Mouse (Mus musculus) erythroblast, adult 5-6 weeks (primary cell): ENCODE results near the gene Hs6st3. TPM values are rescaled to one million over a fixed set of nuclear protein-coding genes. Genes with fewer than 3 reads are reported as not detected.
"Not testable (repeated sequence)": the region's sequence is repeated elsewhere in the genome, so short reads cannot be mapped to it uniquely, and the experiment has no call there.

Source experiments
- ATAC-seq: replicated peaks from 2 replicates; pipeline ENCODE4 v1.8.0; 2016; ENCODE audit warnings: moderate number of reproducible peaks, mild to moderate bottlenecking, moderate TSS enrichment, inconsistent platforms; ENCODE audit not compliant: poor library complexity, low FRiP score, severe bottlenecking
- total RNA-seq, 2 experiments: library from RNA; stranded (forward) in 1 of 2; stranded (reverse) in 1 of 2; fragments of 150-400 nt in 1 of 2; fragments of 200-764, 138-1000 nt in 1 of 2; gene quantifications; 2 replicates each; pipeline versions ENCODE4 v1.2.3 to v1.2.4; 2015 to 2017; ENCODE audit warnings: low replicate concordance in 2 of 2

The Hs6st3 gene
- total RNA-seq, 2 experiments from 2014 or later: not detected

DNA sequence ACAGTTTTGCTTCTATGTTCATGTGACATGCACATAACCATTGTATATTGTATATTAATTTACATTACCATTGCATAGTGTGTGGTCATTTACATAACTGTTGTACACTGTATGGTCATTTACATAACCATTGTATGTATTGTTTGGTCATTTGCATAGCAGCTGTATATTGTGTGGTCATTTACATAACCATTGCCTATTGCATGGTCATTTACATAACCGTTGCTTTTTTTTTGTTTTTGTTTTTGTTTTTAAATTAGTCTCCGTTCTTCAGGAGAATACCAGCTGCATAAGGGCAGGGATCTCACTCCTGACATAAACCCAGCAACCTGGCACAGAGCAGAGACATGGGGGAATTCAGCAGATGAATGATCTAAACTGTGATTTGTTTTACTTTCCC is 95.5 kb downstream of the Hs6st3 start:
- no peak for ATAC-seq

DNA sequence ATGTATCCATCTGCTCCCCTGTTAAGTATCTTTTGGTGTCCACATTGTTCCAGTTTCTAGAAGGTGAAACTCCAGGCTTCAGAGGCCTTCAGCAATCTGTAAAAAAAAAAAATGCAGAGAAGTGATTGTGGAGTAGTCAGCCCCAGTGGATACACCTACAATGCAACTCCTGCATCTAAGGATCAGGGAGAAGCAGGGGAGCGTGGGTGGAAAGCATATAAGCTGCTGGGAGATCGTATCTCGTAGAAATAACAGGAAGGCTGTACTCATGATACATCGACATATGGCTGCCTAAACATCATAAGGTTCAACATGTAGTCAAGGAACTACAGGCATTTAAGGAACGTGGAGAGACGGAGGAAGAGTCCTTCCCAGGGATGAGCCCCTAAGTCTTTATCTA is 109.0 kb downstream of the Hs6st3 start:
- no peak for ATAC-seq

DNA sequence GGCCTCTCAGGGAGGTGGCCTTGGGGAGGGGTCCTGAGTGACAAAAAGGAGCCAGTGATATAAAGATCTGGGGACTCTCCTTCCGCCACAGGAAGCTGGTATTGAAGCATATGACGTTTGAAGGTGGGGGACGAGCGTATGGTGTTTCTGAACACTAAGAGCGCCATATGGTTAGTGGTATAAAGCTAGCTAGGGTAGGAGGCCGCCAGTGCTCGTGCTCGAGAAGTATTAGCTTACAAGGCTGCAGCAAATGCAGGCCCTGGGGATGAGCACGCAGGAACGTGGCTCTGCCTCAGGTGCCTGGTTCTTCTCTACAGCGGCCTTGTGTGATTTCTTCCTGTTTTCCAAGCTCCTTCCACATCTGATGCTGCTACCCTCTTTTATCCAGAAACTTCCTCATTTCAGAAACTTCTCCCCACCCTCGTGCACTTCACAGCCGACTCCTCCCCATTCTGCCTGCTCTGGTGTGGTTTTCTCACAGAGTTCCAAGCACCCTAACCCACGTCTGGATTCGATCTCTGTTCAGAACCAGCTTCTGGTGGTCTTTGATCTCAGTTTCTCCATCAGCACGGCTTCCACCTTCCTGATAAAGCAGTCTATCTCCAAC is 110.0 kb downstream of the Hs6st3 start:
- ATAC-seq: no peak

DNA sequence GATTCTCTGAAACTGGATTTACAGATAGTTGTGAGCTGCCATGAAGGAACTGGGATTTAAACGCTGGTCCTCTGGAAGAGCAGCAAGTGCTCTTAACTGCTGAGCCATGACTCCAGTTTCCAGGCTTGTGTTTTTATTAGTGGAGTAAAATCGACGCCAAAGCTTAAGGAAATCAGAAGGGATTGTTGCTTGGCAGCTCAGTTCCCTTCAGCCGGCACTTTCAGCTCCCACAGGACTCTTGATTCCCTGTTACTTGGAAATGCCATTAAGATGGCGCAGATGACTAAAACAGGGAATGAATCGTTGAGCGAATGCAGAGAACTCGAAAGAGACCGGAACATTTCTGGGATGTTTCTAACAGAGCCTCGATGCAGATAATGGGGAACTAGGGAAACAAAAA is 112.2 kb downstream of the Hs6st3 start:
- no peak for ATAC-seq

DNA sequence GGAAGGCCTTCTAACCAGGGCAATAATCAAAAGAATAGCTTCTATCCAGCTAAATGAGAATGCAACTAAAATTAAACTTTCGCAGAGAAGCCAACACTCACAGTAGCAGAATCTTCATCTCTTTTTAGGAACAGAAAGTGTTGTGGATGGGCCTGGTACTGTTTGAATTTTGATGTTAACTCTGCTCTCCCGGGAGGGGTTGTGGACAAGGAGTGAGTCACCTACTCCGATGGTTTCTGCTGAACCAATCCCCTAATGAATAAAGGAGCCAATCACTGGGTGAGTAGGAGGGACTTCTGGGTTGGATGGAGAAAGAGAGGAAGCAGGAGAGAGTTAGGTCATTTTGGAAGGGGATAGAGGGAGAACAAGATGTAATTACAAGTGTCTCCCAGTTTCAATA is 117.3 kb downstream of the Hs6st3 start:
- no peak for ATAC-seq

DNA sequence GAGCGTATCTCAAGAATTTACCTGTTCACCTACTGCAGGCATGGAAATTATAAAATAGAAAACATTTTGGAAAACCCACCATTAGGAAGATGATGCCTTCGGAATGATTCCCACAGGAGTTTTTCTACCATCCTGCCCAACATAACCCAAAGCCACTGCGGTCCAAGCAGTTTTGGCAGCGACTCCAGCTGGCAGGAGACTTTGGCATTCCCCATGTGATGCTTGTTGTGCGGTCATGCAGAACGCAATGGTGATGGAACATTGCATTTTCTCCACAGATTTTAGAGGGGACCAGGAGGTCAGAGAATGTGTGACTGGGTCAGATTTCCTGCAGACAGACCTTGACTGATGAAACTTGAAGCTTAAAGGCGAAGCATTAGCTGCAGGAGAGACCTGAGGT is 118.9 kb downstream of the Hs6st3 start:
- ATAC-seq: no peak

DNA sequence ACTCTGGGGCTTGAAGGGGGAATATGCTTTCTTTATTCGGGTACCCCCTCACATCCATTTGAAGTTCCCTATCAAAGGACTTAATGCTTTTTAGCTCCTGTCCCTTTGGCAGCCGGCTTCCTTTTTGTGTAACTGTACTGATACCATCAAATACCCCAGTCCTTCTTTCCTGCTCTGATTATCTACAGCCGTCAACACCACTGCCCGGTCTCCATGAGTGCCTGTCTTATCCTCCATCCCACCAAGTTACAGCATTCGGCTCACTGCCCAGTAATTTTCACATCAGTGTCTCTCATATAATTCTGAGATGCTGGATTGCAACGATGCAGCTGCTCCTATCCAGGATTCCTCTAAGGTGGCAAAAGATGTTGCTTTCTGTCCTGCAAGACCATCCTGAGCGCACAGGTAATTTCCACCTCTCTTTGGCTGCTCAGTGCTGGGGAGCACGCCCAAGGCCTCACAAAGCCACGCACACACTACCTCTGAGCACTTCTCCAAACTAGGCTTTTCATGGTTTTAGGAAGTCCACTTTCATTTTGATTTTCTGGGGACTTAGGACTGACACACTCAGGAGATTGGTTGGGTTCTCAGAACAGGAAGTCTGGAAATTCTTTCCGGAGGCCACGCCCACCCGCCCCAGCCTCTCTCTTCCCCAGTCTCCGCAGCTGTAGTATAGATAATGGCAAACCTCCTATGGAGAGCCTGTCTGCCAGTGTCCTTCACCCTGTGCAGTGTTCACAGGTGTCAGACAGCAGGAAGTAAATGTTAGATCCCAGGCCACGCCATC is 122.2 kb downstream of the Hs6st3 start:
- no peak for ATAC-seq

DNA sequence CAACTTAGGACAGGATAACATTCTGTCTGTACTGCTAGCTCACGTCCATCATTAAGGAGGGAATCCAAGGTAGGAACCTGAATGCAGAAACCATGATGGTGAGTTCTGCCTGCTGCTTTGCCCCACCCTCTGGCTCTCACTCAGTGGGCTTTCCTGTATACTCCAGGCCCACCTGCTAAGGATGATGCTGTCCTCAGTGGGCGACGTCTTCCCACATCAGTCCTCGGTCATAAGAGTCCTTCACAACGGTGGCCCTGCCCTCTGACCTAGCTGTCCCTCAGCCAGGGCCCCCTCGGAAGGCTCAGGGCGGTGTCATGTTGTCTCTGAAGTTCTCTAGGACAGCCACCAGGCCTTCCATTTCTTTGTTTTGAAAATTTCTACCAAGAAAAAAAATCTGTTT is 128.2 kb downstream of the Hs6st3 start:
- no peak for ATAC-seq

DNA sequence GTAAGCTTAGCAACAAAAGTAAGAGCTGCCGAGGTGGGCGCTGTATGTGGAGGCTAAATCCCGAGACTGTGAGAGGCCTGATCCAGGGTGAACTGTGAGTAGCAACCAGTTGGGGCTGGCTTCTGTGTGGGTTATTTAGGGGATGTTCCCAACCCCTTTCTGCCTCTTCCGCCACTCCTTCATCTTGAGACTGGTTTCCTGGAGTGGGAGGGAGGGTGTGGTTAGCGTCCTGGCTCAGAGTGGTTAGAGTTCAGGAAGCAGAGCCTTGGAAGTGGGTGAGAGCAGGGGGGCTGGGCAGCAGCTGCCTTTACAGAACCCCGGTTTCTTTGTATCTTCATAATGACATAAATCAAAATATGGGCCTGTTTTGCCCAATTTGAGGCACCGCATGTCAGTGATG is 134.9 kb downstream of the Hs6st3 start:
- ATAC-seq: no peak

DNA sequence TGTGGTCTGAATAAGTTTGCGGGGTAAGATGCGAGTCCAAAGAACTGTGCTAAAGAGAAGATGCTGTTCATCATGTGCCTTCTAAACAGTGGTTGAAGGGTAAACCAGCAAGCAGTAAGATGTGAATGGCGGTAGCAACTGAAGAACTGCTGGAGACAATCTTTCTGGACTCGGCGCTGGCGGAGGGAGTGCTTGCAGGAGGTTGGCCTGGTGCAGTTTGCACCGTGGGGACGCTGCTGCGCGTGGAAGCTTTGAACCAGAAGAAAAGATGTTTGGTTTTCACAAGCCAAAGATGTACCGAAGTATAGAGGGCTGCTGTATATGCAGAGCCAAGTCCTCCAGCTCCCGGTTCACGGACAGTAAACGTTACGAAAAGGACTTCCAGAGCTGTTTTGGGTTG is 140.0 kb downstream of the Hs6st3 start:
- not testable (repeated sequence) for ATAC-seq

DNA sequence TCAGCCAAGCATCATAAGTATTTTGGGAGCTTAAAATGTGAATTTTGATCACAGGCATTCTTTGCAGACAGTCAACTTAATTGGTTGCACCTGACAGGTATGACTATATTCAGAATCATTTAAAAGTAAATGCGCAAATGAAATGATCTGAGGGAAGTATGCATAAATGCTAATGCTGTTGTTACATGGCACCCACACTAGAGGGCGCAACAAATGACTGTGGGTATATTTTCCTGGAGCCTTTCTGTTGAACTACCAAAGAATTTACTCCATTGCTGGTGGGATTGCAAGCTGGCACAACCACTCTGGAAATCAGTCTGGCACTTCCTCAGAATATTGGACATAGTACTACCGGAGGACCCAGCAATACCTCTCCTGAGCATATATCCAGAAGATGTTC is 145.8 kb downstream of the Hs6st3 start:
- ATAC-seq: no peak

DNA sequence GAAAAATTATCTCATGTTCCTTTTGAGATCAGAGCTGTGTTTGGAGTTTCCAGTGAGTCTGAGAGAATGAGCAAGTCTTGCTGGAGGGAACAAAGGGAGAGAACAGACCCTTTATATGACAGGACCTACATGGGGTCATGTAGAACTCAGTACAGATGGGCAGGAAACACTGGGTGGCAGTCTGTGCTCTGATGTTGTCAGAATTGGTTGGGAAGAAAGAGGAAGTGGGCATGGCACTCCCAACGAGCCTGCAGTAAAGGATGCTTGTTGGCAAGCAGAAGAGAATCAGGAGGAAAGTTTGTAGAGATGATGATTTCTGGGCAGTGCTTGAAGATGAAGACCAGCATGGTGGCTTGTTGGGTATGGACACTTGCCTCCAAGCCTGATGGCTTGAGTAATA is 151.5 kb downstream of the Hs6st3 start:
- no peak for ATAC-seq

DNA sequence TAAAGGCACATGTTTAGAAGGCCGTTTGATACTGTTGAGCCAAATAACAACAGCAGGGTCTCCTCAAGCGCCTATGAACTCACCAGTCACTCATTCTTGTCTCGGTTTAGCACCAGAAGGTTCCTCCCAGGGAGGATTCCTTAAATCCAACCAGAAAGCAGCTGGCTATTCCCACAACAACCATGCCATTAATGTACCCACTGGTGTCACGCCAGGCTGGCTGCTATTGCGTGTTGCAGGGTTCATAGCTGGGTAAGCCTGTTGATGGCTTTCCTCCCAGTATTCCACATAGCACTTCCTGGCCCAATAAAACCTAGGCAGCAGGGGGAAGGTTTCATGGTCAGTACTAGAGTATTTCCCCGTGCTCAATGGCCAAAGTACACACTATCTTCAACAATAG is 155.9 kb downstream of the Hs6st3 start:
- ATAC-seq: no peak

DNA sequence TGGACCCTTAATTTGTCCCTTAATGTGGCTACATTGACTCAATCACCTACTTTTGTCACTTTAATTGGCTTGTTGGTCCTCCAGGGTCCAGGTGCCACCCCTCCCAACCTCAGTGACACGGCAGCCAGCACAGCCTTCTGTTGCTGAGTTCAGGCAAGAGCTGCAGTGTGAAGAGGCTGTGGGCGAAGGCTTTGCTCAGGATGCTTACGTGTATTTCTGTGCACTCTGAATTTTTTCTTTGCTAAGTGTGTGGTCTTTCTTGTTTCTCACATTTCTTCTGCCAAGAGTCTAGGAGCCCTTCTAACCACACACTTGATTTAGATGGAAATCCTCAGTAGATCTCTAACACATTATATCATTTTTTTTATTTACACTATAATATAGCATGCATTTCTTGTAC is 168.3 kb downstream of the Hs6st3 start:
- ATAC-seq: no peak

DNA sequence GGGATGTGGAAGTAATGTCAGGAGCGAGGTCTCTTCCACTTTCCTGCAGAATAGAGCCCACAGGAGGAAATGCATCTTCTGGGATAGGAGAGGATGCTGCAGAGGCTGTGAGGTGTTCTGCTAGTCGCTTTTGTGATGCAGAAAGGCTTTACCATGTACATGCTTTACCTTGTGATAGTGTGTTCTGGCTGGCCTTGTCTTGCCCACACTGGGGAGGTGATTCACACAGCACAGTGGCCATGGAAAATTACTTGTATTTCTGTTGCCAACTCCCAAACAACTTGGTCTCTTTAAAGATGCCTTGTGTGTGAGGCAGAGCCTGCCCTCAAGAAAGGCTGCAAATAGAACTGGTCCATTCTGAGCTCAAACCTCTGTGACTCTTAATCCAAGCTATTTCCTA is 180.2 kb downstream of the Hs6st3 start:
- no peak for ATAC-seq

DNA sequence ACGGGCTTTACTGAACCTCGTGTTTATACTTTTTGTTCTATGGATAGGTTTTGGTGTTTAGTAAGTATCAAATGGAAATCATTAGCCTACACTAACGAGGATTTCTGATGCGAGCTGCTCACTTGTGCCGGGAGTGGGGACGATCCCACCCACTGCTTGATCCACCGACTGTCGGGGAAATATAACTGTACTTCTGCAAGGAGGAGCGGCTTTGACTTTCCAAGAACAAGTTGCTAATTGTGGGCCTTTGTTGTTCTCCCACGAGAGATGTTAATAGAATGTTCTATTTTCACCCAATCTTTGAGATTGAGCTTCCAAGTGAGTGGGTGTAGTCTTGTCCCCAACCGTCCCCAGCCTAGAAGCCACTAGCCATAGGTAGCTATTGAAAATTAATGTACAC is 209.1 kb downstream of the Hs6st3 start:
- ATAC-seq: no peak

DNA sequence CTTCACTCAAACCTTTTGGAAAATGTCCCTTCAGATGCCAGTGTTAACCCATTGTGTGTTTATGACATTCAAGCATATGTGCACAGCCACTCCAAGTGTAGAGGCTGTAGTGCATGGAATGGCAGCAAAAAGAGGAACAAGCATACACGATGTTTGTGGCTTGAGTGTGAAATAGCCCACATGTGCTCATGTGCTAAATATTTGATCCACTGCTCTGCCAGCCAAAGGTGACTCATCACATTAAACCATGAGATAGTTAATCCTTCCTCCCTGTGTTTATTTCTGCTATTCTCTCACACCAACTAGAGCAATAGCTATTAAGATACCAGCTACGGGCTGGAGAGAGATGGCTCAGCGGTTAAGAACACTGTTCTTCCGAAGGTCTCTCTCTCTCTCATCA is 223.3 kb downstream of the Hs6st3 start:
- ATAC-seq: no peak

DNA sequence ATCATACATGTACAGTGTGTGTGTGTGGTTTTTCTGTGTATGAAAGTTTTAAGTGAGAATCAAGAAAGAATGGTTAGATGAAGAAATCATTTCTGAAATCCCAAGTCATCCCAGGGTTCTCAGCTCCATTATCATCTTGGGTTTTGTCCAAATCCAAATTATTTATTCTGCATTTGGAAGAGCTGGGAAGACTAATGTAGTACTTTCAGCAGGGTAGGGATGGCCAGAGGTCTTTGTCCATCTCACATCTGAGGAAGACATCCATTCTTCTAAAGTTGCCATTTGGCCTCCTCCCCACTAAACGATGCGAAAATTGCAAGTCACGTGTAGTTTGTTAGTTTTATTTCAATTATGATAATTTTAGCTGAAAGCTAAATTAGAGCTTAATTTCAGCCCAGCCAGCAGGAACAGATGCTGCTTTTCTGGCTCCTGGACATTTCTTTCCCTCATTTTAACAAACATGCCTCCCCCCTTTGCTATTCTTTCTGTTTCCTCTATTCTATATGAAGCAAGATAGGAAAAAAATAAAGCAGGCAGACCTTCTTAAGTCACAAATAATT is 229.8 kb downstream of the Hs6st3 start:
- ATAC-seq: no peak

DNA sequence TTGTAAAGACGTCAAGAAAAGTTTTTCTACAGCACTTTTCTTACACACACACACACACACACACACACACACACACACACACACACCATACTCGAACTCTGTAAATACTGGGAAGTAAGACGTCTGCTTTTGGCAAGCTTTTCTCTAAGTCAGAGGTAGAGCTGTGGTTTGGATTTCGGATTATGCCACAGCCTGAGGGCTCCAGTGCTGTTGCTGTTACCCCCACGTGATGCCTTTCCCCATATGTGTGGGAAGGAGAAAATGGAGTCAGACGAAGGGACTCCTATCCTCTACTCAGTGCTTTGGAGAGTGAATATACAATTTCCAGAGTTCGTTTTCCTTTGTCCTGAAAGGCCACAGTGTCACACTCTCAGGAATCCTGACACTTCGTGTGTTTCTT is 231.1 kb downstream of the Hs6st3 start:
- ATAC-seq: no peak

DNA sequence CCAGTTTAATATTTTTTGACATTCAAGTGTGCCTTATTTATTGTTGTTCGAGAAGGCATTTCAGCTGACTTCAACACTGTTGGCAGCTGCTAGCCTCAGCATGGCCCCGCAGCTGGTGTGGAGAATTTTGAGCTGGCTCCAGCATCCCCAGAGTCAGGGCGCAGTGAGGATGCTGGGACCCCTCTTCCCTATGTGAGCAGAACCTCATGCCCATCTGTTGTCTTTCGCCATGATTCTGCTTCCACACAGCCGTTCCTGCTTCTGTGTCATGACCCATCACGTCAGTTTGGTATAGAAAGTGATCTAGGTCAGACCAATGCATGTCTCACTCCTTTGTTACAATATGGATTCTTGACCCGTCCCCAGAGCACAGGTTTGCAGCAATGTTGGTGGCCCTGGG is 231.9 kb downstream of the Hs6st3 start:
- no peak for ATAC-seq

DNA sequence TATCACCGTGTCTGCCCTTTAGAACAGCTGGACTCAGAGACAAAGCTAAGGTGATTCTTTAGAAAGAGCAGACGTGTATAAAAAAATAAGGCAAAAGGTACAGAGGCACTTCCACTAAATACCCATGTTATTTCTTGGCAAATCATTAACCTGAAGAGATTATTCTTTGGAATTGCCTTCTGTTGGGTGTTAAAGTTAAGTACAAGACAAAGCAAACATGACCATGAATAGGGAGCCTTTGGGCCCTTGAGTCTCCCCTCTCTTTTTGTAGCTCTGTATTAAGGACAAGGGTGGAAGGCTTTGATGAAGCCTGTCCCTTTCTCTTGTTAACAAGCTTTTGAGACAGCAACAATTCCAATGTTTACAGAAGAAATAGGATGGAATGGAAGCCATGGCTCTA is 241.2 kb downstream of the Hs6st3 start:
- no peak for ATAC-seq

DNA sequence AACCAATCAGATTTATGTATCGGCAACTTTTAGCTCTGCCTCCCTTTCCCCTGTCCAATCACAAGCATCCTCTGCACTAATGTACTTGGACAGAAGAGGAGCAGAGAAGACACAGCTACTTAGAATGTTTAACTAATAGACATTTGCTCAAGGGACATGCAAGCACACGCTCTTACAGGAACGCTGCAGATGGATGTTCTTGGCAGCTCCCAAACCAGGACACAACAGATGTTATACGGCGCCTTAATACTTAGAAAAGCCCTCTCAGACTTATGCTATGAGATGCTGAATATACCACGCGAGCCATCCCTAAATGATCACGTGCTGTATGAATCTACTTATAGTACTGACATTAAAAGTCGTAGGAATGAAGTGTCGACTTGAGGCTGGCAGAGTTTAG is 263.5 kb downstream of the Hs6st3 start:
- ATAC-seq: no peak
